Mouse (Mus musculus): ENCODE measurements around the gene Stk11ip. TPM values are rescaled to one million over a fixed set of nuclear protein-coding genes. Genes with fewer than 3 reads are reported as not detected.
A peak's percentile ranks its signal among the peaks of the same experiment; 100 is the strongest.

The Stk11ip gene
- total RNA-seq (2021): 1 to 10 TPM; 7.5 to 8.9 TPM
- long read RNA-seq, experiment 1, full-length matches to known transcripts: 7 of 12 reads
- long read RNA-seq, experiment 1, partial matches to known transcripts: 3 of 12 reads
- long read RNA-seq, experiment 1, other reads (novel, unspliced or antisense): 2 of 12 reads
- long read RNA-seq, experiment 2, full-length matches to known transcripts: 6 of 10 reads
- long read RNA-seq, experiment 2, partial matches to known transcripts: 2 of 10 reads
- long read RNA-seq, experiment 2, other reads (novel, unspliced or antisense): 2 of 10 reads

- peak; percentile 91 for DNase-seq
These were observed at the start of gene Stk11ip for GRCm38 (mm10) chr1:75521321-75522031. Gene Stk11ip, plus strand, starts transcription at chr1:75521529.

- no peak for DNase-seq
These were observed 44.9 kb upstream of the Stk11ip start for GRCm38 (mm10) chr1:75476441-75476840.

- peak; percentile 84 for DNase-seq
These were observed 43.9 kb upstream of the Stk11ip start for GRCm38 (mm10) chr1:75477264-75477965.

- no peak for DNase-seq
These were observed 43.4 kb upstream of the Stk11ip start for GRCm38 (mm10) chr1:75477966-75478290.

- DNase-seq: no peak
These were observed 42.8 kb upstream of the Stk11ip start for GRCm38 (mm10) chr1:75478497-75478896.

GRCm38 (mm10) chr1:75478916-75479634 is 42.3 kb upstream of the Stk11ip start, which contains the start of the genes Chpf and Tmem198:
Gene Chpf, minus strand, starts transcription at chr1:75479307.
Gene Tmem198, plus strand, starts transcription at chr1:75479532.
- peak; percentile 93 for DNase-seq

GRCm38 (mm10) chr1:75479635-75479989 is 41.7 kb upstream of the Stk11ip start:
- DNase-seq: no peak

GRCm38 (mm10) chr1:75480036-75480435 is 41.3 kb upstream of the Stk11ip start:
- DNase-seq: no peak

- no peak for DNase-seq
These were observed 40.6 kb upstream of the Stk11ip start for GRCm38 (mm10) chr1:75480735-75481134.

- DNase-seq: no peak
These were observed 34.8 kb upstream of the Stk11ip start for GRCm38 (mm10) chr1:75486561-75486960.

- DNase-seq: no peak
These were observed 34.3 kb upstream of the Stk11ip start for GRCm38 (mm10) chr1:75487040-75487404.

GRCm38 (mm10) chr1:75487405-75488161 is 33.7 kb upstream of the Stk11ip start:
- DNase-seq: peak; percentile 58

- DNase-seq: no peak
These were observed 30.4 kb upstream of the Stk11ip start for GRCm38 (mm10) chr1:75490785-75491551.

GRCm38 (mm10) chr1:75492579-75493170 is 28.7 kb upstream of the Stk11ip start:
- DNase-seq: no peak

GRCm38 (mm10) chr1:75494878-75495548 is 26.3 kb upstream of the Stk11ip start:
- DNase-seq: no peak

- no peak for DNase-seq
These were observed 22.4 kb upstream of the Stk11ip start for GRCm38 (mm10) chr1:75498897-75499296.

GRCm38 (mm10) chr1:75499441-75499840 is 21.9 kb upstream of the Stk11ip start:
- DNase-seq: no peak

GRCm38 (mm10) chr1:75501905-75502304 is 19.4 kb upstream of the Stk11ip start:
- no peak for DNase-seq

GRCm38 (mm10) chr1:75502945-75503650 is 18.2 kb upstream of the Stk11ip start:
- no peak for DNase-seq

- DNase-seq: no peak
These were observed 17.7 kb upstream of the Stk11ip start for GRCm38 (mm10) chr1:75503651-75503980.

All from gastrocnemius, postnatal 10 days (tissue).